Mouse (Mus musculus) heart, embryonic 14.5 days (tissue): ENCODE measurements around the gene Zc3hav1. TPM values are rescaled to one million over a fixed set of nuclear protein-coding genes. Genes with fewer than 3 reads are reported as not detected.

Experiments
- ATAC-seq: fragments of 200-750 bp; cut with Nextera tagmentation; 2 replicates; pipeline ENCODE4 v1.8.0; 2017; ENCODE audit warnings: low read depth, moderate TSS enrichment; ENCODE audit not compliant: insufficient number of reproducible peaks, insufficient read depth, low FRiP score
- H3K27ac ChIP-seq, 2 experiments: fragments of 200-500 bp in 1 of 2; fragments of 300-500 bp in 1 of 2; sonication (generic) in 1 of 2; replicated peaks in 1 of 2; 2 replicates each; pipeline ENCODE4 v1.5.1; 2012 to 2014; ENCODE audit warnings: low read depth in 2 of 2, low read length in 2 of 2, control low read depth in 1 of 2, mild to moderate bottlenecking in 1 of 2, mixed read lengths in 1 of 2; ENCODE audit not compliant: control insufficient read depth in 1 of 2, insufficient read depth in 1 of 2
- H3K27me3 ChIP-seq: fragments of 300-500 bp; sonication (generic); 2 replicates; pipeline ENCODE4 v1.6.1; 2014; ENCODE audit warnings: mild to moderate bottlenecking, low read length, control low read depth; ENCODE audit not compliant: control insufficient read depth, insufficient read depth
- H3K36me3 ChIP-seq: fragments of 300-500 bp; sonication (generic); 2 replicates; pipeline ENCODE4 v1.6.1; 2014; ENCODE audit warnings: mild to moderate bottlenecking, control low read depth, low read length, mixed read lengths; ENCODE audit not compliant: control insufficient read depth, insufficient read depth
- H3K4me1 ChIP-seq, 2 experiments: fragments of 200-500 bp in 1 of 2; fragments of 300-500 bp in 1 of 2; sonication (generic) in 1 of 2; 2 replicates each; pipeline ENCODE4 v1.6.1; 2012 to 2014; ENCODE audit warnings: low read length in 2 of 2, control low read depth in 1 of 2, mixed read lengths in 1 of 2; ENCODE audit not compliant: control insufficient read depth in 2 of 2, insufficient read depth in 2 of 2
- H3K4me2 ChIP-seq: fragments of 300-500 bp; sonication (generic); 2 replicates; pipeline ENCODE4 v1.6.1; 2014; ENCODE audit warnings: mild to moderate bottlenecking, low read length
- H3K4me3 ChIP-seq, 2 experiments: fragments of 200-500 bp in 1 of 2; fragments of 300-500 bp in 1 of 2; sonication (generic) in 1 of 2; 2 replicates each; pipeline ENCODE4 v1.5.1; 2012 to 2014; ENCODE audit warnings: low read length in 2 of 2, mild to moderate bottlenecking in 2 of 2, control low read depth in 1 of 2, low read depth in 1 of 2, moderate library complexity in 1 of 2; ENCODE audit not compliant: control insufficient read depth in 1 of 2, insufficient read depth in 1 of 2
- H3K9ac ChIP-seq: fragments of 300-500 bp; sonication (generic); 2 replicates; pipeline ENCODE4 v1.6.1; 2014; ENCODE audit warnings: mild to moderate bottlenecking, low read length
- H3K9me3 ChIP-seq: fragments of 300-500 bp; sonication (generic); 2 replicates; pipeline ENCODE4 v1.6.1; 2016; ENCODE audit warnings: low read length, control low read depth; ENCODE audit not compliant: control insufficient read depth
- WGBS: fragments of 180-500 bp; shearing (Covaris S2); extraction: QIAGEN DNeasy Blood & Tissue Kit; methylation state at CpG from one replicate; pipeline ENCODE4 v1.1.7; 2014; 5-methylcytosine and 5-hydroxymethylcytosine counted together
- polyA plus RNA-seq: library from polyadenylated mRNA; unstranded; fragments of >200 nt; fragmentation: Nextera tagmentation; extraction: Ambion mirVana; gene quantifications from 2 replicates; pipeline ENCODE4 v1.2.1, GENCODE M21; 2014

The Zc3hav1 gene
- polyA plus RNA-seq, result 7.2 and 9.1 TPM in 2 replicates

- Histone ChIP-seq H3K4me1 (peaks cover 3 to 15% of the 10 kb centered on the region in 2 experiments; a peak in 3 of 4 replicates), H3K36me3 (no peaks in the 10 kb centered on the region), H3K4me2 (peak within 1 kb of the TSS; percentile 73), H3K27me3 (peaks cover 23% of the 10 kb centered on the region), H3K9me3 (no peaks in the 10 kb centered on the region), H3K9ac (peak within 1 kb of the TSS; percentile 70), H3K27ac (peak within 1 kb of the TSS; percentile 48 to 67; a peak in 3 of 4 replicates), H3K4me3 (peak within 1 kb of the TSS; percentile 70 to 84)
- ATAC-seq, result peak; percentile 79
- WGBS, result under 1% methylated on average over 87 of the region's 87 CpGs
These were observed at the start of gene Zc3hav1 for GRCm38 (mm10) chr6:38353811-38354722. Gene Zc3hav1, minus strand, starts transcription at chr6:38354603.

GRCm38 (mm10) chr6:38389671-38390070, 35.3 kb upstream of the Zc3hav1 start:
- no peak overlapping the region for H3K4me3 ChIP-seq
- peaks cover 3% of the 10 kb centered on the region; the same call in 1 of the 2 replicates for H3K9me3 ChIP-seq
- H3K27me3 ChIP-seq, result no peaks in the 10 kb centered on the region
- WGBS, result 82% methylated on average over 3 of the region's 3 CpGs
- no peaks in the 10 kb centered on the region for H3K4me1 ChIP-seq
- no peak for ATAC-seq
- H3K36me3 ChIP-seq, result 0 out of 2 replicates have a peak, but pooled peaks cover 6% of the 10 kb centered on the region
- no peak overlapping the region for H3K27ac ChIP-seq
- no peak overlapping the region for H3K9ac ChIP-seq
- no peak overlapping the region for H3K4me2 ChIP-seq

- Histone ChIP-seq H3K4me2 (peak within 1 kb of the TSS; percentile 69), H3K4me3 (peak within 1 kb of the TSS; percentile 54 to 72), H3K4me1 (peaks cover 0 to 5% of the 10 kb centered on the region in 2 experiments; a peak in 1 of 4 replicates), H3K9me3 (no peaks in the 10 kb centered on the region), H3K27me3 (no peaks in the 10 kb centered on the region), H3K36me3 (no peaks in the 10 kb centered on the region), H3K9ac (peak within 1 kb of the TSS; percentile 69), H3K27ac (0 out of 4 replicates have a peak within 1 kb of the TSS, but pooled peaks of 1 of the 2 experiments have one; percentile 8)
- peak; percentile 56; the same call in 1 of the 2 replicates for ATAC-seq
- under 1% methylated on average over 26 of the region's 26 CpGs for WGBS
These were observed 26.8 kb upstream of the Zc3hav1 start, which contains the start of gene Ttc26 for GRCm38 (mm10) chr6:38381129-38381771. Gene Ttc26, plus strand, starts transcription at chr6:38381469.

DNA sequence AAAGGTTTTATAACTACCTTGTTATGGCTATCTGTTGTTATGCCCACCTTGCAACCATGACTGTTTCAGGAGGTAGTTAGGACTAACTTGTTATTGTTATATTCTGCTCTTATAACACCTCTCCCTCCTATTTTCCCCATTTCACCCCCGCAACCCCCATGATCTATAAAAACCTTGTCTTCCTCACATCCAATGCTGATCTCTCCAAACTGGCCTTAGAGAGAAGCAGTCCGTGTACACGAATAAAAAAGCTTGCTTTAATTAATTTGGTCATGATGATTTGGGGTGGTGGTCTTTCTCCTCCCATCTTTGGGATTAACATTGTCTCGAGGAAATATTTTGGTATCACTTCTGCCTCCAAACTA, 26.3 kb upstream of the Zc3hav1 start:
- no peak for ATAC-seq
- H3K27me3 ChIP-seq, result no peaks in the 10 kb centered on the region
- H3K4me2 ChIP-seq, result peak overlapping the region; percentile 69
- 2% methylated on average over 4 of the region's 4 CpGs for WGBS
- peak overlapping the region; percentile 69 for H3K9ac ChIP-seq
- peaks cover 0 to 5% of the 10 kb centered on the region in 2 experiments; a peak in 1 of 4 replicates for H3K4me1 ChIP-seq
- no peaks in the 10 kb centered on the region for H3K9me3 ChIP-seq
- H3K36me3 ChIP-seq, result no peaks in the 10 kb centered on the region
- H3K4me3 ChIP-seq, result peak overlapping the region; percentile 54 to 72
- 0 out of 4 replicates have a peak overlapping the region, but pooled peaks of 1 of the 2 experiments have one; percentile 8 for H3K27ac ChIP-seq

- no peak for ATAC-seq
- Histone ChIP-seq H3K4me1 (no peaks in the 10 kb centered on the region), H3K36me3 (no peaks in the 10 kb centered on the region), H3K27me3 (no peaks in the 10 kb centered on the region), H3K27ac (no peak overlapping the region), H3K9ac (no peak overlapping the region), H3K4me3 (no peak overlapping the region), H3K9me3 (peaks cover 11% of the 10 kb centered on the region), H3K4me2 (no peak overlapping the region)
- WGBS, result 75% methylated on average over 1 of the region's 1 CpGs
These were observed 19.9 kb upstream of the Zc3hav1 start for GRCm38 (mm10) chr6:38374271-38374670.

- H3K4me2 ChIP-seq, result no peak overlapping the region
- no peaks in the 10 kb centered on the region for H3K27me3 ChIP-seq
- no peaks in the 10 kb centered on the region for H3K4me1 ChIP-seq
- no peaks in the 10 kb centered on the region for H3K36me3 ChIP-seq
- H3K9me3 ChIP-seq, result peaks cover 11% of the 10 kb centered on the region
- no peak overlapping the region for H3K4me3 ChIP-seq
- no peak overlapping the region for H3K9ac ChIP-seq
- H3K27ac ChIP-seq, result no peak overlapping the region
- WGBS, result 75% methylated on average over 3 of the region's 3 CpGs
- no peak for ATAC-seq
These were observed 15.5 kb upstream of the Zc3hav1 start for GRCm38 (mm10) chr6:38369945-38370344.

GRCm38 (mm10) chr6:38364121-38364520, 9.7 kb upstream of the Zc3hav1 start:
- Histone ChIP-seq H3K4me2 (no peak overlapping the region), H3K4me1 (no peaks in the 10 kb centered on the region), H3K9me3 (no peaks in the 10 kb centered on the region), H3K4me3 (no peak overlapping the region), H3K36me3 (no peaks in the 10 kb centered on the region), H3K27ac (no peak overlapping the region), H3K9ac (no peak overlapping the region), H3K27me3 (no peaks in the 10 kb centered on the region)
- no peak for ATAC-seq
